In genomic region chr2:146623052-146623451, GRCm38 (mm10) we compare ENCODE assay signal across 22 mouse cellular contexts.
A peak's percentile ranks its signal among the peaks of the same experiment; 100 is the strongest.
DNase-seq lines count a peak whose midpoint lies in the region; ATAC-seq and TF ChIP-seq lines count a peak whose summit lies in the region.
"Had no signal": no experiment of that assay in that cellular context is flagged by ENCODE, and none has a peak within 500 bp of the region (broad histone marks: within the 10 kb centered on the region; RNA-seq: fewer than 3 reads in every experiment).

No protein-coding gene starts in this region.

- peaks cover 13% of the 10 kb centered on the region; the same call in 1 of the 2 replicates for H3K27me3 ChIP-seq in kidney, embryonic 15.5 days
- no peaks in the 10 kb centered on the region for H3K27me3 ChIP-seq in kidney, embryonic 16.5 days (ENCODE audit: insufficient read depth, low read length)
- no peaks in the 10 kb centered on the region for H3K27me3 ChIP-seq in liver, embryonic 14.5 days (ENCODE audit: control insufficient read depth, insufficient read depth, low read length)

- H3K4me2 ChIP-seq in kidney, embryonic 15.5 days = no peak overlapping the region
- H3K4me2 ChIP-seq in kidney, embryonic 16.5 days (replicated peaks; ENCODE audit: low read depth, low read length) = no peak overlapping the region
- H3K4me2 ChIP-seq in liver, embryonic 14.5 days (ENCODE audit: low read depth) = no peak overlapping the region
- H3K4me2 ChIP-seq: hindbrain, embryonic 12.5 days had no signal

- H3K9ac ChIP-seq in kidney, embryonic 15.5 days = no peak overlapping the region
- no peak overlapping the region for H3K9ac ChIP-seq in kidney, embryonic 16.5 days (replicated peaks; ENCODE audit: low read length)
- no peak overlapping the region for H3K9ac ChIP-seq in liver, embryonic 14.5 days (replicated peaks)
- H3K9ac ChIP-seq: hindbrain, embryonic 12.5 days had no signal

- no peak for TF ChIP-seq CTCF in liver, embryonic 14.5 days (IDR thresholded peaks at IDR 0.05; ENCODE audit: low read depth)

- 90% methylated on average over 1 of the region's 1 CpGs for WGBS in kidney, embryonic 15.5 days
- WGBS in kidney, embryonic 16.5 days = 100% methylated on average over 1 of the region's 1 CpGs
- 45% methylated on average over 1 of the region's 1 CpGs for WGBS in liver, embryonic 14.5 days (ENCODE audit: insufficient replicate concordance)

- ATAC-seq in kidney, embryonic 15.5 days (replicated peaks; ENCODE audit: low FRiP score) = 0 out of 2 replicates have a peak, but pooled peaks have one; percentile 26
- no peak for ATAC-seq in kidney, embryonic 16.5 days (ENCODE audit: low FRiP score, low TSS enrichment)
- ATAC-seq in liver, embryonic 14.5 days (ENCODE audit: insufficient read depth) = peak; percentile 78
- peak; percentile 45; the same call in 1 of the 2 replicates for ATAC-seq in megakaryocyte progenitor cell, adult 5-6 weeks (replicated peaks; ENCODE audit: poor library complexity)
- ATAC-seq in erythroblast, adult 5-6 weeks (replicated peaks; ENCODE audit: low FRiP score, poor library complexity, severe bottlenecking) = no peak
- ATAC-seq: activated CD4-positive, CD25-positive, alpha-beta regulatory T cell, adult 4 months; forebrain, embryonic 14.5 days; Patski had no signal

- H3K4me3 ChIP-seq in kidney, embryonic 15.5 days (replicated peaks) = no peak overlapping the region
- no peak overlapping the region for H3K4me3 ChIP-seq in kidney, embryonic 16.5 days (ENCODE audit: low read length)
- H3K4me3 ChIP-seq in liver, embryonic 14.5 days (ENCODE audit: insufficient read depth in 1 of 2, low read depth in 2 of 2, low read length in 2 of 2) = no peak overlapping the region
- H3K4me3 ChIP-seq: embryonic facial prominence, embryonic 10.5 days; erythroblast, embryonic 14.5 days; forebrain, embryonic 10.5 days; heart, embryonic 10.5 days; hindbrain, embryonic 12.5 days had no signal

- 0 out of 2 replicates have a peak, but pooled peaks cover 3% of the 10 kb centered on the region for H3K4me1 ChIP-seq in kidney, embryonic 15.5 days
- H3K4me1 ChIP-seq in kidney, embryonic 16.5 days (ENCODE audit: insufficient read depth, low read length) = no peaks in the 10 kb centered on the region
- peaks cover 0 to 6% of the 10 kb centered on the region in 2 experiments; a peak in 3 of 4 replicates for H3K4me1 ChIP-seq in liver, embryonic 14.5 days (replicated peaks; ENCODE audit: control insufficient read depth in 2 of 2, insufficient read depth in 2 of 2, low read length in 1 of 2)

- H3K9me3 ChIP-seq in kidney, embryonic 15.5 days (replicated peaks) = no peaks in the 10 kb centered on the region
- no peaks in the 10 kb centered on the region for H3K9me3 ChIP-seq in kidney, embryonic 16.5 days (ENCODE audit: low read length)
- H3K9me3 ChIP-seq in liver, embryonic 14.5 days (ENCODE audit: control insufficient read depth, low read length) = no peaks in the 10 kb centered on the region
- H3K9me3 ChIP-seq: embryonic facial prominence, embryonic 10.5 days; forebrain, embryonic 10.5 days; heart, embryonic 10.5 days; hindbrain, embryonic 12.5 days had no signal

- intact Hi-C loops in gastrocnemius, postnatal 14 days (cut with DNase I; ENCODE audit: low total_unique reads) = no loop called here

- peak in 1 of 3 experiments; percentile 15 for DNase-seq in liver, embryonic 14.5 days (ENCODE audit: low read depth in 3 of 3, low spot score in 3 of 3)
- DNase-seq in spleen, postnatal 4 days (ENCODE audit: low spot score in 2 of 2) = no peak
- DNase-seq in gastrocnemius, postnatal 14 days = no peak
- DNase-seq: adrenal gland, postnatal 14 days; cerebellum, adult 18-20 months; cerebellum, adult 9-11 months; cerebellum, postnatal 36 days; heart, adult 18-20 months; heart, postnatal 10 days; heart, postnatal 4 days had no signal

- H3K36me3 ChIP-seq in kidney, embryonic 15.5 days = no peaks in the 10 kb centered on the region
- no peaks in the 10 kb centered on the region for H3K36me3 ChIP-seq in kidney, embryonic 16.5 days (ENCODE audit: insufficient read depth, low read length)
- H3K36me3 ChIP-seq in liver, embryonic 14.5 days (replicated peaks; ENCODE audit: control insufficient read depth, insufficient read depth, low read depth) = no peaks in the 10 kb centered on the region
- H3K36me3 ChIP-seq: embryonic facial prominence, embryonic 10.5 days; forebrain, embryonic 10.5 days; heart, embryonic 10.5 days; hindbrain, embryonic 12.5 days had no signal

- no peak overlapping the region for H3K27ac ChIP-seq in kidney, embryonic 15.5 days
- H3K27ac ChIP-seq in kidney, embryonic 16.5 days (ENCODE audit: low read length) = no peak overlapping the region
- H3K27ac ChIP-seq in liver, embryonic 14.5 days = no peak overlapping the region
- H3K27ac ChIP-seq: embryonic facial prominence, embryonic 10.5 days; forebrain, embryonic 10.5 days; heart, embryonic 10.5 days; hindbrain, embryonic 12.5 days had no signal

- TF ChIP-seq EP300 in liver, embryonic 14.5 days (IDR thresholded peaks at IDR 0.05; ENCODE audit: low read depth) = peak; percentile 39; the same call in 1 of the 2 replicates

Comparison
In these comparisons a context has a peak if more than half of its experiments do, and no peak if none do; other contexts are left out.
1. ATAC-seq: peak in kidney, embryonic 15.5 days (single experiment), liver, embryonic 14.5 days (single experiment) and megakaryocyte progenitor cell, adult 5-6 weeks (single experiment); none in kidney, embryonic 16.5 days (single experiment) and erythroblast, adult 5-6 weeks (single experiment).